Mouse (Mus musculus): ENCODE results near the gene Cacna1c. TPM values are rescaled to one million over a fixed set of nuclear protein-coding genes. Genes with fewer than 3 reads are reported as not detected.

The Cacna1c gene
- polyA plus RNA-seq, 1 experiment from 2014 or later: 2.1 TPM

GRCm38 (mm10) chr6:118755768-118756167 is 440.4 kb downstream of the Cacna1c start:
- DNase-seq (ENCODE audit: low read depth, low spot score): no peak
- ATAC-seq: no peak
- ChIA-PET CTCF (interaction anchor here (0.8 to 2.3 kb wide), 3 partner anchors 9 to 103 kb away, joined by 3 to 5 read pairs (median 3); no protein-coding TSS in a partner anchor), POLR2A (no interaction called here)
- no peak for TF ChIP-seq CTCF (IDR thresholded peaks at IDR 0.05)
- no peaks in the 10 kb centered on the region for H3K27me3 ChIP-seq
- in situ Hi-C loops (cut with MboI; ENCODE audit: low pct_unique_long_range_greater_than_20kb): no loop called here

- in situ Hi-C loops (cut with MboI; ENCODE audit: low pct_unique_long_range_greater_than_20kb): no loop called here
- H3K27me3 ChIP-seq: no peaks in the 10 kb centered on the region
- DNase-seq (ENCODE audit: low read depth, low spot score) (no peak), ATAC-seq (no peak)
- ChIA-PET POLR2A (interaction anchor here (1.1 kb wide), 1 partner anchor 10 kb away, joined by 3 read pairs; no protein-coding TSS in a partner anchor), CTCF (interaction anchor here (1.6 kb wide), 1 partner anchor 11 kb away, joined by 3 read pairs; no protein-coding TSS in a partner anchor)
- no peak for TF ChIP-seq CTCF (IDR thresholded peaks at IDR 0.05)
These were observed 441.8 kb downstream of the Cacna1c start for GRCm38 (mm10) chr6:118754439-118754838.

GRCm38 (mm10) chr6:118753787-118754186 is 442.4 kb downstream of the Cacna1c start:
- in situ Hi-C loops (cut with MboI; ENCODE audit: low pct_unique_long_range_greater_than_20kb): no loop called here
- no peaks in the 10 kb centered on the region for H3K27me3 ChIP-seq
- POLR2A ChIA-PET: interaction anchor here (0.7 kb wide), 1 partner anchor 15 kb away, joined by 3 read pairs; no protein-coding TSS in a partner anchor
- ATAC-seq (no peak), DNase-seq (ENCODE audit: low read depth, low spot score) (no peak)
- no peak for TF ChIP-seq CTCF (IDR thresholded peaks at IDR 0.05)
- CTCF ChIA-PET: no interaction called here

- ChIA-PET CTCF (no interaction called here), POLR2A (interaction anchor here (0.7 kb wide), 1 partner anchor 14 kb away, joined by 3 read pairs; no protein-coding TSS in a partner anchor)
- in situ Hi-C loops (cut with MboI; ENCODE audit: low pct_unique_long_range_greater_than_20kb): no loop called here
- ATAC-seq (no peak), DNase-seq (ENCODE audit: low read depth, low spot score) (no peak)
- TF ChIP-seq CTCF (IDR thresholded peaks at IDR 0.05): no peak
- H3K27me3 ChIP-seq: no peaks in the 10 kb centered on the region
These were observed 443.2 kb downstream of the Cacna1c start for GRCm38 (mm10) chr6:118753064-118753463.

GRCm38 (mm10) chr6:118749285-118749684 is 446.9 kb downstream of the Cacna1c start:
- H3K27me3 ChIP-seq: no peaks in the 10 kb centered on the region
- CTCF ChIA-PET: no interaction called here
- POLR2A ChIA-PET: no interaction called here
- no peak for ATAC-seq
- no peak for DNase-seq (ENCODE audit: low read depth, low spot score)
- in situ Hi-C loops (cut with MboI; ENCODE audit: low pct_unique_long_range_greater_than_20kb): no loop called here
- TF ChIP-seq CTCF (IDR thresholded peaks at IDR 0.05): no peak

- DNase-seq (ENCODE audit: low read depth, low spot score) (no peak), ATAC-seq (no peak)
- in situ Hi-C loops (cut with MboI; ENCODE audit: low pct_unique_long_range_greater_than_20kb): no loop called here
- no peaks in the 10 kb centered on the region for H3K27me3 ChIP-seq
- CTCF ChIA-PET: no interaction called here
- no peak for TF ChIP-seq CTCF (IDR thresholded peaks at IDR 0.05)
- POLR2A ChIA-PET: no interaction called here
These were observed 453.5 kb downstream of the Cacna1c start for GRCm38 (mm10) chr6:118742701-118743100.

GRCm38 (mm10) chr6:118741841-118742240 is 454.4 kb downstream of the Cacna1c start:
- POLR2A ChIA-PET: no interaction called here
- no peak for TF ChIP-seq CTCF (IDR thresholded peaks at IDR 0.05)
- ATAC-seq (no peak), DNase-seq (ENCODE audit: low read depth, low spot score) (no peak)
- no peaks in the 10 kb centered on the region for H3K27me3 ChIP-seq
- CTCF ChIA-PET: no interaction called here
- in situ Hi-C loops (cut with MboI; ENCODE audit: low pct_unique_long_range_greater_than_20kb): no loop called here

GRCm38 (mm10) chr6:118739961-118740599 is 456.1 kb downstream of the Cacna1c start:
- H3K27me3 ChIP-seq: no peaks in the 10 kb centered on the region
- in situ Hi-C loops (cut with MboI; ENCODE audit: low pct_unique_long_range_greater_than_20kb): no loop called here
- POLR2A ChIA-PET: interaction anchor here (0.7 kb wide), 1 partner anchor 50 kb away, joined by 3 read pairs; no protein-coding TSS in a partner anchor
- CTCF ChIA-PET: interaction anchor here (1.0 to 1.3 kb wide), 2 partner anchors 105 to 142 kb away, joined by 3 read pairs; no protein-coding TSS in a partner anchor
- ATAC-seq (no peak), DNase-seq (ENCODE audit: low read depth, low spot score) (no peak)
- no peak for TF ChIP-seq CTCF (IDR thresholded peaks at IDR 0.05)

GRCm38 (mm10) chr6:118739344-118739743 is 456.9 kb downstream of the Cacna1c start:
- H3K27me3 ChIP-seq: no peaks in the 10 kb centered on the region
- DNase-seq (ENCODE audit: low read depth, low spot score): peak; percentile 48
- TF ChIP-seq CTCF (IDR thresholded peaks at IDR 0.05): no peak
- CTCF ChIA-PET: interaction anchor here (1.0 to 1.3 kb wide), 2 partner anchors 46 to 142 kb away, joined by 3 read pairs; no protein-coding TSS in a partner anchor
- POLR2A ChIA-PET: interaction anchor here (0.7 to 1.0 kb wide), 2 partner anchors 14 to 51 kb away, joined by 3 read pairs; no protein-coding TSS in a partner anchor
- in situ Hi-C loops (cut with MboI; ENCODE audit: low pct_unique_long_range_greater_than_20kb): no loop called here
- ATAC-seq: peak; percentile 41

- ChIA-PET CTCF (interaction anchor here (1.0 to 1.3 kb wide), 3 partner anchors 13 to 143 kb away, joined by 3 read pairs; no protein-coding TSS in a partner anchor), POLR2A (interaction anchor here (1.0 kb wide), 1 partner anchor 15 kb away, joined by 3 read pairs; no protein-coding TSS in a partner anchor)
- no peak for DNase-seq (ENCODE audit: low read depth, low spot score)
- H3K27me3 ChIP-seq: no peaks in the 10 kb centered on the region
- in situ Hi-C loops (cut with MboI; ENCODE audit: low pct_unique_long_range_greater_than_20kb): no loop called here
- ATAC-seq: no peak
- TF ChIP-seq CTCF (IDR thresholded peaks at IDR 0.05): no peak
These were observed 457.6 kb downstream of the Cacna1c start for GRCm38 (mm10) chr6:118738656-118739055.

GRCm38 (mm10) chr6:118737078-118737477 is 459.1 kb downstream of the Cacna1c start:
- ChIA-PET POLR2A (no interaction called here), CTCF (no interaction called here)
- no peak for TF ChIP-seq CTCF (IDR thresholded peaks at IDR 0.05)
- no peaks in the 10 kb centered on the region for H3K27me3 ChIP-seq
- DNase-seq (ENCODE audit: low read depth, low spot score) (no peak), ATAC-seq (no peak)
- in situ Hi-C loops (cut with MboI; ENCODE audit: low pct_unique_long_range_greater_than_20kb): no loop called here

Data from Patski (cell line).